Mouse (Mus musculus) lung, embryonic 14.5 days (tissue): ENCODE results near the gene Acp2. TPM values are rescaled to one million over a fixed set of nuclear protein-coding genes. Genes with fewer than 3 reads are reported as not detected.

ENCODE experiments used
- ATAC-seq: fragments of 200-750 bp; cut with Nextera tagmentation; 2 replicates; pipeline ENCODE4 v1.8.0; 2017; ENCODE audit warnings: mild to moderate bottlenecking, moderate TSS enrichment, moderate library complexity; ENCODE audit not compliant: insufficient read depth
- DNase-seq: peaks from one replicate; pipeline ENCODE4 v3.0.0-alpha.2; 2015
- H3K27ac ChIP-seq: fragments of 300-500 bp; sonication (generic); 2 replicates; pipeline ENCODE4 v1.5.1; 2014; ENCODE audit warnings: low read depth, mild to moderate bottlenecking, moderate library complexity
- H3K27me3 ChIP-seq: fragments of 300-500 bp; sonication (generic); 2 replicates; pipeline ENCODE4 v1.6.1; 2014; ENCODE audit warnings: low read length, control low read depth; ENCODE audit not compliant: insufficient read depth
- H3K36me3 ChIP-seq: fragments of 300-500 bp; sonication (generic); 2 replicates; pipeline ENCODE4 v1.6.1; 2014; ENCODE audit warnings: control low read depth; ENCODE audit not compliant: insufficient read depth
- H3K4me1 ChIP-seq: fragments of 300-500 bp; sonication (generic); 2 replicates; pipeline ENCODE4 v1.6.1; 2014; ENCODE audit warnings: antibody characterized with exemption, control low read depth; ENCODE audit not compliant: insufficient read depth
- H3K4me2 ChIP-seq: fragments of 300-500 bp; sonication (generic); 2 replicates; pipeline ENCODE4 v1.6.1; 2014; ENCODE audit warnings: mild to moderate bottlenecking
- H3K4me3 ChIP-seq: fragments of 300-500 bp; sonication (generic); 2 replicates; pipeline ENCODE4 v1.5.1; 2014; ENCODE audit warnings: low read depth, low read length
- H3K9ac ChIP-seq: fragments of 300-500 bp; sonication (generic); 2 replicates; pipeline ENCODE4 v1.6.1; 2014
- H3K9me3 ChIP-seq: fragments of 300-500 bp; sonication (generic); 2 replicates; pipeline ENCODE4 v1.6.1; 2016; ENCODE audit warnings: low read depth, low read length, control low read depth
- CTCF ChIP-seq: IDR thresholded peaks from 2 replicates; pipeline ENCODE4 v1.5.1; 2016; ENCODE audit warnings: antibody characterized with exemption, low read depth
- WGBS: fragments of 180-500 bp; shearing (Covaris S2); extraction: QIAGEN DNeasy Blood & Tissue Kit; methylation state at CpG from one replicate; pipeline ENCODE4 v1.1.7; 2014; 5-methylcytosine and 5-hydroxymethylcytosine counted together
- polyA plus RNA-seq: library from polyadenylated mRNA; unstranded; fragments of >200 nt; fragmentation: Nextera tagmentation; extraction: Ambion mirVana; gene quantifications from 2 replicates; pipeline ENCODE4 v1.2.1, GENCODE M21; 2014

The Acp2 gene
- polyA plus RNA-seq, 1 experiment from 2014 or later: 33.8 TPM

GRCm38 (mm10) chr2:91244557-91245228, 42.0 kb downstream of the Acp2 start:
- no peak for TF ChIP-seq CTCF
- Histone ChIP-seq H3K36me3 (no peaks in the 10 kb centered on the region), H3K4me2 (no peak overlapping the region), H3K9ac (no peak overlapping the region), H3K27ac (no peak overlapping the region), H3K9me3 (no peaks in the 10 kb centered on the region), H3K27me3 (no peaks in the 10 kb centered on the region), H3K4me3 (no peak overlapping the region), H3K4me1 (no peaks in the 10 kb centered on the region)
- DNase-seq (no peak), ATAC-seq (no peak)
- WGBS: 65% methylated on average over 5 of the region's 5 CpGs

- 79% methylated on average over 4 of the region's 4 CpGs for WGBS
Measured at GRCm38 (mm10) chr2:91248366-91248765, 45.7 kb downstream of the Acp2 start.

GRCm38 (mm10) chr2:91252001-91252400, 49.3 kb downstream of the Acp2 start:
- Histone ChIP-seq H3K4me1 (no peaks in the 10 kb centered on the region), H3K4me2 (no peak overlapping the region), H3K9me3 (no peaks in the 10 kb centered on the region), H3K9ac (no peak overlapping the region), H3K27me3 (peaks cover 23% of the 10 kb centered on the region), H3K27ac (no peak overlapping the region), H3K4me3 (no peak overlapping the region), H3K36me3 (no peaks in the 10 kb centered on the region)
- no peak for ATAC-seq
- no peak for TF ChIP-seq CTCF
- DNase-seq: no peak
- WGBS: 58% methylated on average over 4 of the region's 4 CpGs

More at GRCm38 (mm10) chr2:91248366-91248765, 45.7 kb downstream of the Acp2 start:
- H3K27ac ChIP-seq: no peak overlapping the region
- H3K9me3 ChIP-seq: no peaks in the 10 kb centered on the region
- no peaks in the 10 kb centered on the region for H3K36me3 ChIP-seq
- no peaks in the 10 kb centered on the region; the same call in 1 of the 2 replicates for H3K27me3 ChIP-seq
- ATAC-seq (no peak), DNase-seq (no peak)
- H3K9ac ChIP-seq: no peak overlapping the region
- no peak overlapping the region for H3K4me2 ChIP-seq
- no peak overlapping the region for H3K4me3 ChIP-seq
- no peaks in the 10 kb centered on the region for H3K4me1 ChIP-seq
- no peak for TF ChIP-seq CTCF

DNA sequence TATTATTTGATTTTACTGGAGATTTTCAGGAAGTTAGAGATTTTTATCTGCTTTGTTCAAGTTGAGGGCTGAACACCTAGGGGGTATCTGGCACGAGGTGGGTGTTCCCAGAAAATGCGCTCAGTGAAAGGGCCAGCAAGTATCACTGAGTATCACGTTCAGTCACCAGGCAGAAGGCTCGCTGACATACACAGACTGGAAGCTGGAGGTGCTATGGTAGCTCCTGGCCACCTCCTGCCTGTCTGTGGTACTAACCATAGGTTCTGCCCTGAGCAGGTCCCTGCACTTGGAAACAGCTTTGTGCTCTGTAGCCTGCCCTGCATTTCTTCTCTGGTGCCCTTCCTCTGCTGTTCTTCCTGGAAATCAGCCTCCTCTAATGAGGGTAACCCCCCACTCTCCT, 49.8 kb downstream of the Acp2 start:
- no peak overlapping the region for H3K9ac ChIP-seq
- 34% methylated on average over 4 of the region's 4 CpGs for WGBS
- H3K27ac ChIP-seq: no peak overlapping the region
- peaks cover 23% of the 10 kb centered on the region for H3K27me3 ChIP-seq
- H3K4me1 ChIP-seq: no peaks in the 10 kb centered on the region
- DNase-seq (no peak), ATAC-seq (no peak)
- H3K9me3 ChIP-seq: no peaks in the 10 kb centered on the region
- no peak overlapping the region for H3K4me2 ChIP-seq
- no peaks in the 10 kb centered on the region for H3K36me3 ChIP-seq
- no peak for TF ChIP-seq CTCF
- no peak overlapping the region for H3K4me3 ChIP-seq

DNA sequence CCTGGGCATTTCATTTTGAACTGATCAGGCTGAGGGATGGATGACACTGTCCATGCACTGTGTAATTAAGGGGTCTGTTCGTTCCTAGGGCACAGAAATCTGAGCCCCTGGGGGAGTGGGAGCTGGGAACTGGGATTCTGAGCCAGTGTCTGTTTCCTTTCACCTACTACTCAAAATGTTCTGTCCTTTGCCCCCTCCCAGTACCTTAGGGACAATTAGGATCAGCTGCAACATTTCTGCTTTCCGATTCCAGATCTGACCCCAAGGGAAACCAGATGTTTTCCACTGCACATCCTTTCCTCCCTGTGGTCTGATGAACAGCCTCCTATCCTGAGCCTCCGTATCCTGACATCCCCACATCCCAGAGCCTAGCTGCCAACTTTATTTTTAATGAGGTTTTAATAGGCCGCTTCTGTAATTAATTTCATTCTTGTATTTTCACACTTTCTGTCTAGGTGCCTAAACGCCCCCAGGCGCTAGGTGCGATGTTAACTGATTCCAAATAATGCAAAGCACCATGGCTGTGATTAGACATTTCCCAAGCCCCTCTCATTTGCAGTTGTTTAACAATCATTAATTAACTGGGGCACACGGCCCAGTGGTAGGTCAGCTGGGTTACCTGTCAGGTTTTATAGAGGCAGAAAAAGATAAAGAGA, 52.2 kb downstream of the Acp2 start:
- Histone ChIP-seq H3K9ac (0 out of 2 replicates have a peak overlapping the region, but pooled peaks have one; percentile 55), H3K36me3 (no peaks in the 10 kb centered on the region), H3K27me3 (peaks cover 23% of the 10 kb centered on the region), H3K4me3 (no peak overlapping the region), H3K4me1 (peaks cover 6% of the 10 kb centered on the region; the same call in 1 of the 2 replicates), H3K9me3 (no peaks in the 10 kb centered on the region), H3K4me2 (peak overlapping the region; percentile 90; the same call in 1 of the 2 replicates), H3K27ac (no peak overlapping the region)
- no peak for ATAC-seq
- TF ChIP-seq CTCF: no peak
- WGBS: 31% methylated on average over 8 of the region's 8 CpGs
- DNase-seq: no peak

GRCm38 (mm10) chr2:91255661-91256150, 53.0 kb downstream of the Acp2 start, which contains the start of gene Pacsin3:
Gene Pacsin3 (plus strand): TSS chr2:91255954.
- under 1% methylated on average over 27 of the region's 27 CpGs for WGBS
- DNase-seq (peak; percentile 64), ATAC-seq (peak; percentile 25; the same call in 1 of the 2 replicates)
- Histone ChIP-seq H3K4me1 (peaks cover 6% of the 10 kb centered on the region; the same call in 1 of the 2 replicates), H3K9me3 (no peaks in the 10 kb centered on the region), H3K4me3 (peak within 1 kb of the TSS; percentile 72), H3K27ac (peak within 1 kb of the TSS; percentile 86), H3K4me2 (peak within 1 kb of the TSS; percentile 90), H3K27me3 (peaks cover 23% of the 10 kb centered on the region), H3K36me3 (peaks cover 8% of the 10 kb centered on the region), H3K9ac (peak within 1 kb of the TSS; percentile 55)
- no peak for TF ChIP-seq CTCF
